Mouse (Mus musculus) heart, postnatal 0 days (tissue): Measurements from ENCODE around the gene Mlh3. TPM values are rescaled to one million over a fixed set of nuclear protein-coding genes. Genes with fewer than 3 reads are reported as not detected.
A peak's percentile ranks its signal among the peaks of the same experiment; 100 is the strongest.

Source experiments
- ATAC-seq: fragments of 200-750 bp; cut with Nextera tagmentation; 2 replicates; pipeline ENCODE4 v1.8.0; 2017; ENCODE audit warnings: low read depth, moderate number of reproducible peaks, moderate library complexity; ENCODE audit not compliant: insufficient read depth
- DNase-seq: peaks from one replicate; pipeline ENCODE4 v3.0.0-alpha.2; 2016; ENCODE audit warnings: low spot score
- H3K27ac ChIP-seq: fragments of 300-500 bp; sonication (generic); 2 replicates; pipeline ENCODE4 v1.5.1; 2014; ENCODE audit warnings: low read depth, mild to moderate bottlenecking
- H3K27me3 ChIP-seq: fragments of 300-500 bp; sonication (generic); 2 replicates; pipeline ENCODE4 v1.6.1; 2014; ENCODE audit warnings: low read length, mixed read lengths; ENCODE audit not compliant: control insufficient read depth, insufficient read depth
- H3K36me3 ChIP-seq: fragments of 300-500 bp; sonication (generic); replicated peaks from 2 replicates; pipeline ENCODE4 v1.6.1; 2014; ENCODE audit warnings: low read length, mixed read lengths; ENCODE audit not compliant: control insufficient read depth, insufficient read depth
- H3K4me1 ChIP-seq: fragments of 300-500 bp; sonication (generic); 2 replicates; pipeline ENCODE4 v1.6.1; 2014; ENCODE audit warnings: antibody characterized with exemption; ENCODE audit not compliant: control insufficient read depth, insufficient read depth
- H3K4me2 ChIP-seq: fragments of 300-500 bp; sonication (generic); 2 replicates; pipeline ENCODE4 v1.6.1; 2014; ENCODE audit warnings: low read depth, mild to moderate bottlenecking, low read length, moderate library complexity
- H3K4me3 ChIP-seq: fragments of 300-500 bp; sonication (generic); 2 replicates; pipeline ENCODE4 v1.5.1; 2014; ENCODE audit warnings: low read depth, low read length
- H3K9ac ChIP-seq: fragments of 300-500 bp; sonication (generic); replicated peaks from 2 replicates; pipeline ENCODE4 v1.6.1; 2014; ENCODE audit warnings: low read depth, low read length, mixed read lengths
- H3K9me3 ChIP-seq: fragments of 300-500 bp; sonication (generic); replicated peaks from 2 replicates; pipeline ENCODE4 v1.6.1; 2016; ENCODE audit warnings: low read length; ENCODE audit not compliant: control insufficient read depth
- CTCF ChIP-seq: IDR thresholded peaks from 2 replicates; pipeline ENCODE4 v1.5.1; 2016; ENCODE audit warnings: antibody characterized with exemption, control low read depth, low read depth
- EP300 ChIP-seq: IDR thresholded peaks from 2 replicates; pipeline ENCODE4 v1.6.1; 2016; ENCODE audit warnings: antibody characterized with exemption, low read depth
- WGBS: fragments of 180-500 bp; shearing (Covaris S2); extraction: QIAGEN DNeasy Blood & Tissue Kit; methylation state at CpG from one replicate; pipeline ENCODE4 v1.1.7; 2014; 5-methylcytosine and 5-hydroxymethylcytosine counted together
- polyA plus RNA-seq: library from polyadenylated mRNA; unstranded; fragments of >200 nt; fragmentation: Nextera tagmentation; extraction: Ambion mirVana; gene quantifications from 2 replicates; pipeline ENCODE4 v1.2.1, GENCODE M21; 2015
- total RNA-seq: library from RNA; depleted of rRNA; stranded (reverse); fragments of >200 nt; gene quantifications from 2 replicates; pipeline ENCODE4 v1.2.3, GENCODE M21; 2014; ENCODE audit warnings: low replicate concordance

Gene Mlh3
- total and polyA plus RNA-seq, 2 experiments from 2014 or later = 5.0 to 8.6 TPM

DNA sequence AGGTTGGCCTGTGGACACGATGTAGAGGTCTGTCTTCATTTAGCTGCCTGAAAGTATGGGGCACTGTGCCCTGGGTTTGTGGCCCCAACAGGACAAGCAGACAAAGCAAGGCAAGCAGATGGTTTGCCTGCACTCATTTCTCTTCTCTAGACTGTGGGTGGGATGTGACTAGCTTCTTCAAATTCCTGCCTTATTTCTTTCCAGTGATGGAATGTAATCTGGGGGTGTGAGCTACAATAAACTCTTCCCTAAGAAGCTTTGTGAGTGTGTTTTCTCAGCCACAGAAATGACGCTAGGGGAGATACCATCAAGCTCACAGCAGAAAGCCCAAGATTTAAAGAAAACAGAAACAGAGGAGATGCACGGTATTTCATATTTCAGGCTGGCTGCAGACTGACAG, 18.3 kb downstream of the Mlh3 start:
- Histone ChIP-seq H3K9ac (no peak overlapping the region), H3K27me3 (no peaks in the 10 kb centered on the region), H3K4me2 (no peak overlapping the region), H3K4me3 (no peak overlapping the region), H3K4me1 (no peaks in the 10 kb centered on the region), H3K27ac (no peak overlapping the region), H3K9me3 (0 out of 2 replicates have a peak, but pooled peaks cover 4% of the 10 kb centered on the region), H3K36me3 (peaks cover 16% of the 10 kb centered on the region)
- DNase-seq (no peak), ATAC-seq (no peak)
- TF ChIP-seq CTCF = no peak
- TF ChIP-seq EP300 = no peak
- 68% methylated on average over 3 of the region's 3 CpGs for WGBS

DNA sequence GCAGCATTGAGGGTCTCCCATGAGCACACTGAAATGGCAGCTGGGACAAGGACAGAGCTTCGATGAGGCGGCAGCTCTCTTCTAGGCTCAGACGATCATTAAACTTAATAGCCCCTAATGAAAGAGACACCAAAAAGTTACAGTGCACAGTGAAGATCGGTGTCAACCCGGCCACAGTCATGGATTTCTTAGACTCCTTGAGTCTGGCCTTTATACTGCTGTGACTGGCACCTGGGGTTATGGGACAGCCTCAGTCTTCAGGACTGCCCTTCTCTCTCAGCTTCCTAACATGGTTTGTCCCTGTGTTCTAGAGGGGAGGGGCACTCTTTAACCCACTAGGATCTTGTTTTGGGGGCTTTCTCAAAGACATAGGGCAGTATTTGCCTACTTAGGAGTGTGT, 32.8 kb downstream of the Mlh3 start:
- ATAC-seq = no peak
- TF ChIP-seq EP300 (no peak), CTCF (no peak)
- Histone ChIP-seq H3K9ac (no peak overlapping the region), H3K36me3 (peaks cover 25% of the 10 kb centered on the region), H3K9me3 (no peaks in the 10 kb centered on the region), H3K27ac (no peak overlapping the region), H3K27me3 (no peaks in the 10 kb centered on the region), H3K4me1 (no peaks in the 10 kb centered on the region), H3K4me2 (no peak overlapping the region), H3K4me3 (no peak overlapping the region)
- DNase-seq = no peak
- 92% methylated on average over 5 of the region's 5 CpGs for WGBS

GRCm38 (mm10) chr12:85233376-85234358, 36.7 kb downstream of the Mlh3 start:
- WGBS = 83% methylated on average over 21 of the region's 21 CpGs
- Histone ChIP-seq H3K27me3 (no peaks in the 10 kb centered on the region), H3K27ac (no peak overlapping the region), H3K4me1 (no peaks in the 10 kb centered on the region), H3K4me3 (no peak overlapping the region), H3K36me3 (peaks cover 16% of the 10 kb centered on the region), H3K4me2 (no peak overlapping the region), H3K9me3 (no peaks in the 10 kb centered on the region), H3K9ac (no peak overlapping the region)
- DNase-seq = no peak
- TF ChIP-seq CTCF (no peak), EP300 (no peak)
- no peak for ATAC-seq

DNA sequence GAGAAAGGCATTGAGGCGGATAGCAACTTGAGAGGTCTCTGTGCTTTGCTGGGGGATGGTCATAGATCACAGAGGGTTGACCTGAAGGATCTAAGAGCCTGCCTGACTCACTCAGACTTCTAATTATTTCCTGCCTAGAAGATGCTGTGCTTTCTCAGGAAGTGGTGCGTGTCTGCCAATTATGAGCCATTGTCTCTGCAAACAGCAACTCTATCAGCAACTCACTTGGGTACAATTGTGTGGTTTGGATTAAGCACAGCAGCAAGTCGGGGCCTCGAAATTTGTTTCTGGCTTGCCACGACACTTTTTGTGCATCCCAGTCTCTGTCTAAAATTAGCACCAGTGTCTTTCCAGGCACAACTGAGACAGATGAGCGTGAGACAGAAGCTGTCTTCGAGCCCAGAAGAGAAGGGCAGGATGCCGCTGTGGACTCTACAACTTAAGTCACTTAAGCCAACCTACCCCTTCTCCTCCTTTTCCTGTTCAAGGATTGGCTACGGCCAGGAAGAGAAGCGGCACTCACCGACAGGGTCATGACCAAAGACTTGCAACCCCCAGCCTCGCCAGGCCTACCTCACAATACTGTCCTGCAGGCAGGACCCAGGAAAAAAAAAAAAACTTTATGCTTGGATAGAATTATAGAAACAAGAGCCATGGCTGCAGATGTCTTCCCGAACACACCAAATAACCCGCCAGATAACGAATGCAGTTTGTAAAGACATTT, 42.4 kb downstream of the Mlh3 start:
- Histone ChIP-seq H3K9ac (no peak overlapping the region), H3K4me1 (no peaks in the 10 kb centered on the region), H3K9me3 (no peaks in the 10 kb centered on the region), H3K4me2 (peak overlapping the region; percentile 28; the same call in 1 of the 2 replicates), H3K27me3 (no peaks in the 10 kb centered on the region), H3K36me3 (peaks cover 42% of the 10 kb centered on the region), H3K27ac (peak overlapping the region; percentile 47), H3K4me3 (no peak overlapping the region)
- no peak for ATAC-seq
- WGBS = 36% methylated on average over 15 of the region's 15 CpGs
- DNase-seq = no peak
- TF ChIP-seq CTCF = no peak

DNA sequence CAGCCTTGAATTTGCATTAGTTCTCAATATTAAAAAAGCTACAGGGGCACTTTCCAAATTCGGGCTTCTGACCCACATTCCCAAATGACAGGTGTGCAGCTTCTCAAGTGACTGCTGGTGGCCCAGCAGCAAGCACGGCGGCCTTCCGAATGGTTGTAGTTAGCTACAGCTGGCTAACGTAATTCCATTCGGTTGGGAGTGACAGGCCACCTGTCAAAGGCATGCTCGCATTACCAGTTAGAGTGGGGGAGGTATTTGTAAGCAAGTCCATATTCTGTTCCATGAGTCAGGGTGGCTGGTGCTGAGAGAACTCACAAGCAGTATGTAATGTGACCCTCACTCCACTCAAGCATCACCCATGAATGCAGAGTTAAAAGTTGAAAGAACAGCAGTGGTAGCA, 43.2 kb downstream of the Mlh3 start:
- H3K27me3 ChIP-seq = no peaks in the 10 kb centered on the region
- H3K9ac ChIP-seq = no peak overlapping the region
- no peaks in the 10 kb centered on the region for H3K4me1 ChIP-seq
- 48% methylated on average over 7 of the region's 7 CpGs for WGBS
- no peak for ATAC-seq
- peaks cover 50% of the 10 kb centered on the region for H3K36me3 ChIP-seq
- H3K27ac ChIP-seq = no peak overlapping the region
- H3K4me2 ChIP-seq = no peak overlapping the region
- H3K4me3 ChIP-seq = no peak overlapping the region
- TF ChIP-seq EP300 (no peak), CTCF (no peak)
- DNase-seq = no peak
- no peaks in the 10 kb centered on the region for H3K9me3 ChIP-seq
